Mouse (Mus musculus) hematopoietic stem cell, adult 5-6 weeks (primary cell): ENCODE measurements around the gene Fdxacb1. TPM values are rescaled to one million over a fixed set of nuclear protein-coding genes. Genes with fewer than 3 reads are reported as not detected.

Experiments
- ATAC-seq, 2 experiments: fragments of 125-278 bp in 1 of 2; replicated peaks in 1 of 2; 2 replicates each; pipeline ENCODE4 v1.8.0; 2016 to 2017; ENCODE audit warnings: inconsistent platforms in 2 of 2, mild to moderate bottlenecking in 2 of 2, moderate number of reproducible peaks in 2 of 2, low read depth in 1 of 2, moderate TSS enrichment in 1 of 2; ENCODE audit not compliant: low FRiP score in 2 of 2, poor library complexity in 2 of 2, severe bottlenecking in 2 of 2, insufficient read depth in 1 of 2, low TSS enrichment in 1 of 2
- total RNA-seq: library from RNA; stranded (forward); fragments of 172-1452, 232-1000 nt; gene quantifications from 2 replicates; pipeline ENCODE4 v1.2.3, GENCODE M21; 2017

Gene Fdxacb1
- total RNA-seq, 1 experiment from 2014 or later = 8.9 TPM

DNA sequence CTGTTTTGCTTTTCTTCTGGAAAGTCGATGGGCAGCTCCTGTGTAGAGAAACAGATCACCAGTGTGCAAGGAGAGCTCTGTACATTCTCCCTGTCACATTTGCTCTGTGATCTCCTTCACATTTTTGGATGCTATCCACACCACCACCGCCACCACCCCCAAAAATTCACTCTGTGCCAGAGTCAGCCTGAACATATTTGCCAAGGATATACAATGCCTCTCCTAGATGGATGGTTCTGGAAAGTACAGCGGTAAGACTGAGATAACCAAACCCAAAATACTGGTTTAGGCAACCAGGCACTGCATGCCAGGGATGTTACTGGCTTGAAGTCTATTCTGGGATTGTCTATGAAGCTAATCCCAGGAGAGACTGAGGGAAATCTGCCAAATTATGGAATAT is 25.8 kb upstream of the Fdxacb1 start:
- no peak for ATAC-seq

DNA sequence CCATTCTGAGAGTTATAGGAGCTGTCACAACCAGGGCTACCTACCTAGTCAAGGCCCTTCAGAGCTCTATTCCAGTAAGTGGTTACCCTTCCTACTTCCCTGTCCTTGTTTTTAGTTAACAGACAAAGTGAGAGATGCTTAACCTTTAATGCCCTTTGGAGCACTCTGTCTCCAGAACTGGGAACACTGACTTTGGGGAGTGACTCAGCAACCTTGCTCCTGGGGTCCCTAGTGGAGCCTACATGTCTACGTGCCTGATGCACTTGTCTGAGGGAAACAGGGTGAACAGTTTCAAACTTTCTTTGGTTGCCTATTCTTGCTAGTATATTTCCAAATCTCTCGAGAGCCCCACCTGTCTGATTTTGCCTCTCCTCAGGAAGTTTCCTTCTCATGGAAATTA is 25.3 kb upstream of the Fdxacb1 start:
- ATAC-seq = no peak

DNA sequence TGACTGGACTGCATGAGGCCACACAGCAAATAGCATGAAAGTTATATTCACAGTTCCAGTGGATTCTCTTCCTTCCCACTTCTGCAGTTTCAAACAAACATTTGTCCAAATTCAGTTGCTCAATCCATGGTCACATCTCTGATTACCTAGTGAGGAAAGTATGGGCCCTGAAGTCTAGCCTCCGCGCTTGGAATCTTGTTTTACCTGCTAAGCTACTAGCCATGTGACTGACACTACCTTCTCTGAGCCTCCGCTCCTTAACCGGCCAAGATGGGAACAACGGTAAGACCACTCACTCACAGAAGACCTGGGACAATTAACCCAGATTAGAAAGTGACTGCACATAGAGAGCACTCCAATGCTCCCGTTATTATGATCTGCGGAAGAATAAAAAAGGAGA is 22.2 kb upstream of the Fdxacb1 start:
- no peak for ATAC-seq

DNA sequence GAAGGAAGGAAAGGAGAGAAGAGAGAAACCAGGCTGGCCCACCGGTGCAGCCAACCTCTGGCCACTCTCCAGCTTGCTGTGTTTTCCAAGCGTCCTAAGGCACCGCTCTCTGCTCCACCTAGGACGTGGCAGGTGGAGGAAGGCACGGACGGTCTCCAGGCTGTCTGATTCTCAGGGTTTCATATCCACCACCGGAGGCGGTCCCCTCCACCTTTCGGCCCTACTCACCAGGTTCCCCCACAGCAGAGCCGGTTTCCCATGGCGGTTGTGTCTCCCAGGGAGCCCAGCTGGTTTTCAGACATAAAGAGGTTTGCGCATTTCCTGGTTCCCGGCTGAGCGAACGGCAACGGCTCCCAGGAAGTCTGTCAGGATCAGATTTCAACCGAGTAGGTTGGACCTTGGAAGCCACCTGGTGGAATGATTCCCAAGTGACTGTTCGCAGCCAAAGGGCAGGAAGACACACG is 21.8 kb upstream of the Fdxacb1 start, which contains the start of gene 2310030G06Rik:
Gene 2310030G06Rik (minus strand): TSS at position 323 of the 464 bp plus-strand sequence.
- ATAC-seq = no peak

DNA sequence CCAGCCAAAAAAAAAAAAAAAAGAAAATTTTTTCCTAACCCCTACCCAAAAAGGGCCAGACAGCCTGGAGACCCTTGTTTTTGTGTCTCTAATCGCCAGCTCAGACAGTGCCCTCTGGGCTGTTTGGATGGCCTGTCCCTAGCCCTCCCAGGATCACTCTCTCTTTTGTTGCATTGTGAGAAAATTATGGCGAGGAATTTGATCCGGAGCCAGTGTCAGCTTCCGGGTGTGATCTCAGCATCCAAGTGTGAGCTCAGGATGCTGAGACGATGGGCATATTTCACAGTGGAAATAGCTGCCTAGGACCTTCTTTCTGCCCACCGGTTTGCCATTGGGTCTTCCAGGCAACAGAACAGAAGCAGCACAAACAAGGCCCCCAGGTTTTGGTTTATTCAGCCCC is 17.3 kb upstream of the Fdxacb1 start:
- ATAC-seq = no peak

DNA sequence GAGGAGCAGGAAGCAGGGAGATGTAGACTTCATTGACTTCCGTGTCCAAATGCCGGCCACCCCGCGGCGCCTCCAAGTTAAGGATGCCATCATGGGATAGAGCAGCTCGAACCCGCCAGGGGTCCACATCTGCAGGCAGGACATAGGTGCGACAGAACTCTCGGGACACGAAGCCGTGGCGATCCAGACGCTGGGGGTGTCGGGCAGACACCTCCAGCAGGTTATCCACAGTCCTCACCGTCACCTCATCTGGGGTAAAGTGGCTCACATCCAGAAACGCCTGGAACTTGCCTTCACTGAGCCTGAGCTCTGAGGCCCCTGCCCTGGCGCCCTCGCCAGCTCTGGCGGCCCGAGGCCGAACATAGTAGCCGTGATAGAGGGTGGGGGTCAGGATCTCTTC is 16.7 kb upstream of the Fdxacb1 start, which contains the start of gene Cryab:
Gene Cryab (plus strand): TSS at position 3 of the 400 bp plus-strand sequence.
- no peak for ATAC-seq

DNA sequence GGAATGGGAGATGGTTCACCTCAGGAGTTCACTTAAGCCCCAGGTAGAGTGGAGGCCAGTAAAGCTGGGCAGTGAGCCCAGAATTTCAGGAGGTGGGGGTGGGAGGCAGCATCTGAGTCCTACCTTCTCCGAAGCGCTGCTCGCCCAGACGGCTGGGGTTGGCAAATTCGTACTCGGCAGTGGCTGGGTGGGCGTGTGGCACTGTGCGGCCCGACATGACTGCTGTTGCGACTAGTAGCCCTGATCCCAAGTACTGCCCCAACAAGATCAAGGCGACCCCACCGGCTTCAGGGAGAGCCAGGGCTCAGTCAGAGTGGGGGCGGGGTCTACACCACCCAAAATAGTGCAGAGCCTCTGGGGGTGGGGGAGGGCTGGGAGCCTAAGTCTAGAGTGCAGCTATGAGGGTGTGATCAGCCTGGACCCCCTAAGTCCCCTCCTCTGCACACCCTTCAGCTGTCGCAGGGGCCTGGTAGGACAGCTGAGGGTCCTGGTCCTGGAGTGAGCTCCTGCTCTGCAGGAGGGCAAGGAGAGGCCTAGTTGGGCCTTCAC is 15.9 kb upstream of the Fdxacb1 start, which contains the start of gene Hspb2:
Gene Hspb2 (minus strand): TSS at position 301 of the 549 bp plus-strand sequence.
- ATAC-seq = no peak

DNA sequence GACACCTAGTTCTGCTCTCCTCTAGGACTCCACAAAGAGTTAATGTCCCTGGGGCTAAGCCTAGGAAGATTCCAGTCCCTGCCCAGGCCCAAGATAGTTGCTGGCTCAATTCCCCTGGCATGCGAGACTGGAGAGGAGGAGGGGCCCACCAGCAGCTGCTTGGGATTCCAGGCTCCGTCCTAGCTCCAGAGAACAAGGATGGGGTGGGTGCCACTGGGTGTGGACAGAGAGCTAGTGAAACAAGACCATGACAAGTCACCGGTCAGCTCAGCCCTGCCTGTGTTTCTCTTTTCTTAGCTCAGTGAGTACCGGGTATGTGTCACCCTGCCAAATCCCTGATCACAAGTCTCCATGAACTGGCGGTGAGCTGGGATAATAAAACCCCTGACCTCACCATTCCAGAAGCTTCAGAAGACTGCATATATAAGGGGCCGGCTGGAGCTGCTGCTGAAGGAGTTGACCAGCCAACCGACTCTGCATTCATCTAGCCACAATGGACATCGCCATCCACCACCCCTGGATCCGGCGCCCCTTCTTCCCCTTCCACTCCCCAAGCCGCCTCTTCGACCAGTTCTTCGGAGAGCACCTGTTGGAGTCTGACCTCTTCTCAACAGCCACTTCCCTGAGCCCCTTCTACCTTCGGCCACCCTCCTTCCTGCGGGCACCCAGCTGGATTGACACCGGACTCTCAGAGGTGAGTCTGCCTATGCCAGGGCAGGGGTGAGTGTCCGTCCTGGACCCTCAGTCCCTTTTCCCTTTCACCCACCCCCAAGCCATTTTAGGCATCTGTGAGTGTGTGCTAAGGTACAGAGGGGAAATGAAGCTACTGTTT is 15.0 kb upstream of the Fdxacb1 start:
- no peak for ATAC-seq

DNA sequence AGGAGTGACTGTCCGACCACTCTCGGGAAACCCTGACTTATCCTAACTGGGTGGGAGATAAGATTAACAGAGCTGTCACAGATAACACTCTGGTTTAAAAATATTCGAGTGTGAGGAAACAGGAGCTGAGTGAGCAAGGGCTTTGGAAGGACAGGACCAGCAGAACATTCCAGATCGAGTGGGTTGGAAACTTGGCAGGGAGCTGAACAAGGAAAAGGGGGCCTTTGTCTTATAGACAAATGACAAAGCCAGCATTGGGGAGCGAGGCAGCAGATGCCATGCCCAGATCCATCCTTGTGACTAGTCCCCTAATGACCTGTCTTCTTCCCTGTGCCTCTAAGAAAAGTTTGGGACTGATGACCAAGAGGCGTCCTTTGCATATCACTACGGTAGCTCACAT is 14.1 kb upstream of the Fdxacb1 start:
- ATAC-seq = no peak

DNA sequence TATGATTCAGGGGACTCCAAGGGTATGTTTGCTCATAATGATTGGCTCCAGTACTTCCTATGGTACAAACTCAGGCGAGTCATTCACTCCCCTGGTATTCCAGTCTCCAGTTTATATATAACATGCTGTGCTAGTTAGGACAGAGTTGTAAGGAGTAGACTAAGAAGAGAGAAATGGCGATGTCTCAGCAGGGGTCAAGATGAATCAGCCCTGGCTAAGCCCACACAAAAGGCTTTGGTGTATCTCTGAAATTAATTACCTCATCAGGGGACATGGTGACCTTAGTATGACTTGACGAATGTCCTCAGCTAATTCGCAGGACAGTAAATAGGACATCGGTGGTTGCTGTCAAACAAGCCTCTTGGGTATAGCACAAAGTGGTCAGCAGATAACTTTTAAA is 11.3 kb upstream of the Fdxacb1 start:
- ATAC-seq = no peak

DNA sequence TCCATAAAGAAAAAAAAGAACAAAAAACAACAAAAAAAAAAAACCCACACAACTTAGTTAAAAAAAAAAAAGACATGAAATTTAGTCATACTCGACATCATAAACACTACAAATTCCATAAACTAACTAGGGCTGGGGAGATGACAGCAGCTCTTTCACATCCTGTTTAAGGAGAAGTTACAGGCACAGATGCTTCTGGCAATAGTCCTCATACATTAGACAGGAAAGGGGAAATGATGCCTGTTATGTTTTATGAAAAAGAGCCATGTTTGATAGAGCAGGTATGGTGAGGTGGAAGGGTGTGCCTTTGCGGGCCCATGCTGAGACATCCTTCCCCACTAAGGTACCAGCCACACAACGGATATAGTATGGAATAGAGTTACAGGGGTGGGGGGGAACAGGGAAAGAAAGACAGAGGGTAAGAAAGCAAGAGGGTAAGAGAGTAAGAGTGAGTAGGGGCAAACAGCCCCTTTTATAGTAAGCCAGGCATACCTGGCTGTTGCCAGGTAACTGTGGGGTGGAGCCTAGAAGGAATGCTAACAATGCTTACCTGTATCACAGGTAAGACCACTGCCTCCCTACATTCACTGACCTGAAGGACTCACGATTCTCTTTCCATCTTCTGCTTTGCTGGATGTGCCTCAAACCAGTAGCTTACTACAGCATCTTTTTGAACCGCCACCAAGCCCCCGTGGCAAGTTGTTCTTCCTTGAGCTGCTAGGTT is 6.4 kb upstream of the Fdxacb1 start:
- ATAC-seq = no peak

DNA sequence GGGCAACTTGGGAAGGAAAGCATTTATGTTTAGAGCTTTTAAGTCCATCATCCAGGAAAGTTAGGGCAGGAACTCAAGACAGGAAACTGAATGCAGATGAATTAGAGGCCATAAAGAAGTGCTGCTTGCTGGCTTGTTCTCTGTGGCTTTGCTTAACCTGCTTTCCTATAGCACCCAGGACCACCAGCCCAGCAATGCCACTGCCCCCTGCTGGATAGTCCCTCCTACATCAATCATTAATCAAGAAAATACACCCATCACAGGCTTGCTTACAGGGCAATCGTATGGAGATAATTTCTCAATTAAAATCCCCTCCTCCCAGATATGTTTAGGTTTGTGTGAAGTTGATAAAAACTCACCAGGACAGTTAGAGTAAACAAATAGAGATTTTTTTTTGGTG is 4.7 kb upstream of the Fdxacb1 start:
- ATAC-seq = no peak

DNA sequence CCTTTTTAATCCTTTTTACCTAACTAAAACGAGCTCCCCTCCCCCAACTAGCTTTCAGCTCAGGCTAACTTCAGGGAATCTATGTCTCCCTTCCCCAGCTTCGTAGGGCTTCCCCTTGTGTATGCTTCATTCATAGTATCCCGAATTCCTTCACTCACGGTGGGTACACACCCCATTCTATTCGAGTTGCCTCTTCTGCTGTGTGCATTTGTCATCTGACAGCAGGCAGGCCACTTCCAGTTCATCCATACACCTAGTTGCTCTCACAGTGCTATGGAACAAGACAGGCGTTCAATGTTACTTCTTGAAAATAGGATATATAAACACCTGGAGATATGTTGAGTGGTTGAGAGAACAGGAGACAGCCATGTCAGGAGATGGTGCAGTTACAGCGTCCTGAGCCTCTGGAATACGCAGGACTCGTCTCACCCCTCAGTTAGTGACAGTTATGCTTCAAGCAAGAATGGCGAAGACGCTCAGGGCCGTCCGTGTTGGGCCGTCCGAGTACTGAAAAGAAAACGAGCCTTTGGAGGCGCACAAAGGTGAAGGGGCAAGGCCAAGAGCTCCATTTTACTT is 417 bp upstream of the Fdxacb1 start:
- ATAC-seq = peak; percentile 2 to 6; a peak in 1 of 4 replicates

DNA sequence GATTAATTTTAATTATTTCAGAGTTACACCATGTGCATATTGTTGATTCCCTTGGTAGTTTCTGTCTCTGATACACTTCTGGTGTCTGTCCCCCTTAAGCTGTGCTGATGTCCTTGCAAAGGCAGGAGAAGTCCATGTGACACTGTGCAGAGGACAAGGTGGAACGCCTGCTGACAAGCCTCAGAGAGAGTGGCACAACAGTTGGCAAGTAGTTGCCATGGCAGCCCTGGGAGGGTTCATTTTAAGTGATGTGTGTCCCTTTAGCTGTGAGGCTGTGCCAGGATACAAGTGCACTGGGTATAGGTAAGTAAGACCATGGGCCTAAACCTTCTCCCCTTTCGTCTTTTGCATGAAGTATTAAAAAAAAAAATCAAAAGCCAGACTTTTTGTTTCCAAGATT is 2.0 kb downstream of the Fdxacb1 start:
- no peak for ATAC-seq

DNA sequence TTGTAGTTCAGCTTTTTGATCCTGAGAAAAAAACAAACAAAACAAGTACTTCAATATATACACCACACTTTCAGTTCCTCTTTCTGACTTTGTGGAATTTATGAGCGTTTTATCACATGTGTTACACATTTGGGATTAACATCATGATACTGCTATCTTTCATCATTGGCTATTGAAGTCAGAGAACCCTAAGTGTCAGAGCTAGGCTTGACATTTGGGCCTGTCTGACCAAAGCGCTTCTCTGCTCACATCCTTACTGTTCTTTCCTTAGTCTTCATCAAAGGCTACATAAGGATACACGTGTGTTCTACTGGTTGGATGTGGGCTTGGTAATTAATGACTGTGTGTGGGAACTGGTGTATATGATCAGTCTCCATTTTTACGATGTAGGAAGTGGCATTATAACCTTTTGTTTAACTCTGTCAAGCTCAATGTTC is 6.0 kb downstream of the Fdxacb1 start:
- ATAC-seq = peak; percentile 51 to 62

DNA sequence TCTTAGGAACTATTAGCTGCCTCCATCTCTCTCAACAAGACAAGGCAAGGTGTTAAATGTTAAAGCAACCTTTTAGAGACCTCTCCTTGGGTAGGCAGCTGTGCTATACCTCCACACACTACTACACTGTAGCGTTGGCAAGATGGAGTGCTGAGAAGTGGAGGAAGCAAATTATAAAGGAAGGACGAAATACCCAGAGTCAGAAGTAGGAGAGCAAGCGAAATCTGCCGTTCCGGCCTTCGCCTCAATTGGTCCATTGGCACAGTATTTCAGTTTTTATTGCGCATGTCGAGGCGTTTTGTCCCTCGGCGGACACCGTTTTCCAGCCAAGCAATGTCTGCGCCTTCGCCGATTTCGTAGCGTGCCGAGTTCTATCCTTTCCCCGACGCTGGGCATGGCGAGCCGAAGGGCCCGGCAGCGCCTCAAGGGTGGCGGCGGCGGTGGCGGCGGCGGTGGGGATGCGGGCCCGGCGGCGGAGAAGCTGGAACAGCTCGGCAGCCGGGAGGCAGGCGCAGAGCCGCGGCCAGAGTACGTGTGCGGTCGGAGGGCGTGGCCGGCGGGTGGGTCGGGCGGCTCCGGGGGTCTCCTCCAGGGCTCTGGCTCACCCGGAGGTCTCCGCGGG is 7.1 kb downstream of the Fdxacb1 start, which contains the start of the genes Alg9 and 1110032A03Rik:
Gene Alg9 (plus strand): TSS at position 29 of the 622 bp plus-strand sequence.
Gene 1110032A03Rik (minus strand): TSS at position 530 of the 622 bp plus-strand sequence.
- ATAC-seq = peak; percentile 63 to 75

DNA sequence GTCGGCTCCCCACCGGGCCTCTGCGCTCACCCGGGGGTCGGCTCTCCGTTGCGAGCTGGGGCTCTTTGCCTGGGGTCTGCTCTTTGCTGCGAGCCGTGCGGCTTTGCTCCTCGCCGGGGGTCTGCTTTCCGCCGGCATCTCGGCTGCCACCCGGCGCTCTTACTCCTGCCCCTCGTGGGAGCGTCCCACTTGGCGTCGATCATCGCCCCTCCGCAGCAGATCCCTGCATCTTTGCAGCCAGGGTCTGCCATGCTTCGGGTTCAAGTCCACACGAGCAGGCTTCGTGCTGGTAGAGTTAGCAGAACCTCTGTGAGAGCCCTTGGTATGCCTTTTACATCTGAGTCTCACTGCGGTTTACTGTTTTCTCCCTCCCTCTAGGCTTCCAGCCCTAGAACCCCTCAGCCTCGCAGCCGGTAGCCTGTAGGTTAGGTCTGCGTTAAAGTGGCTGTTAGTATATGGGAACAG is 7.7 kb downstream of the Fdxacb1 start:
- ATAC-seq = peak; percentile 17 to 42; a peak in 1 of 4 replicates
